Mouse (Mus musculus) effector memory CD4-positive, alpha-beta T cell, adult 5 months (primary cell): ENCODE data around the gene Prdm9. TPM values are rescaled to one million over a fixed set of nuclear protein-coding genes. Genes with fewer than 3 reads are reported as not detected.

ENCODE experiments used
- polyA plus RNA-seq: library from polyadenylated mRNA; unstranded; fragments of 100-300 nt; shearing (Covaris generic); gene quantifications from one replicate; pipeline ENCODE4 v1.2.1, GENCODE M21; 2017

Prdm9 gene
- polyA plus RNA-seq: 9.8 TPM

DNA sequence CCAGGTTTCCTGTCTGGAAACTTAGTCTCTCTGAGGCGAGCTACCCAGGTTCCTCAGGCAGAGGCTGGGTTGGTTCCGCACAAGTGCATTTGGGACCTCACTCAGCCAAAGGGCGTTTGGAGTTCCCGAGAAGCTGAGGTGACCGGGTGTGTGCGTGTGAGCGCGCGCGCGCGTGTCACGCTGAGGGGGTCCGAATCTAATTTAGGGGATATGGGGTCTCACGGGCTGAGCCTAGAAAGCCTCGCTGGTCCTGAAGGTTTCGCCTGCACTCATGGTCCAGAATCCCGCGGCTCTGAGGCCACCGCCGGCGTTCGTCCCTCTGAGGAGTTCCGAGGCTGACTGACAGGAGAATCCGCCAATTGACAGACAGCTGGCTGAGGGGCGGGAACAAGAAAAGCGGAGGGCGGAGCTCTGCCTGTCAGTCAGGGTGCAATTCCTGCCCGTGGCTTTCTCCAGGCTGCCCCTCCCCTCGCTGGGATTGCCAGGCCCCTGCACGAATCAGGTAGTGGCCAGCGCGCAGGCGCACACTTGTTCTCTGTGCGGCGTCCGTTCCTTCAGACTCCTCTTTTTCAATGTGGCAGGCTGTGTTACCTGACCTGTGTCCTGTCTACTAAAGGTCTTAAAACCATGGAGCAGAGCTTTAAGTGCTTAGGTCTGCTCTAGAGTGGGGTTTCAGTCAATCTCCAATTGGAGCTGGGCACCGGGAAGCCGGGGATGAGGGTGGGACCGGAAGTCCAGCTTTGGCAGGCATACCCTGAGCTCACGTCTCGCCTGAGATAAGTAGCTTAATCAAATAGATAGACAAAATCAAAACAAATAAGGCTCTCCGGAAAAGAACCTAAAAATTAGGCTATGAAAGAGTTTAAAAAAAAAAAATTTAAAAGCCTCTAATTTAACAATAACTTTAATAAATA lies at the start of gene Prdm9:
Prdm9 (minus strand) TSS at position 341 of the 914 bp plus-strand sequence.

GRCm38 (mm10) chr17:15526986-15527810 lies 37.0 kb downstream of the Prdm9 start, which contains the start of gene Pdcd2:
TSS of gene Pdcd2 (minus strand) at chr17:15527301.

DNA sequence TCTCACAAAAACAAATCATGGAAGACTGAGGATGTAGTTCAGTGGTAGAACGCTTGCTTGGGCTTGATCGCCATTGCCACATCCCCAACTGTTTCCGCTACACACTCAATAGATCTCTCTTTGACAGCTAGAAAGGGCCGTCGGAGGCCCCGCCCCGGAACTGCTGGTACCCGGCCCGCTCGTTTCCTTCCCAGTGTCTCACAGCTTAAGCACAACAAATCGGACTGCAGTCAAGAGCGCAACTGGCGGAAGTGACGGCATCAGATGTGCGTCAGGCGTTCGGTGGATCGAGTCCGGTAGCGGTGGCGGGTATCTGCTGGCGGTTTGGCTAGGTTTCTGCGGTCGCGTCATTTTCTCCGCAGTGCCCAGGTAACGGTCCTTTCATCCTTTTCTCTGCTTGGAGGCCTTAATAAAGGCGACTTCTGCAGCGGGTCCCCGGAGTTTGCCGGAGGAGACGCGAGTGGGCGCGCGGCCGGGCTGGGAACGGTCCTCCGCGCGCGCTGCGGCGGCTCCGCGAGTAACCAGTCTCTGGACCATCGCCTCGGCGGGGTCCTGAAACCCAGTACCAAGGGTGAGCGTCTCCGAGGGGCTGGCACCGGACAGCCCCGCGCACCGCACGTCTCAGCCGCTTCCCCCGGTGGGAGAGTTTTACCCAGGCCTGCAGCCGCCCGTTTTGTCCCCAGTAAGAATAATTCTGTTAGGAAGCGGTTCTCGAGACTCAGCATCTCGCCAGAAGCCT lies 64.3 kb downstream of the Prdm9 start, which contains the start of the genes Psmb1 and Tbp:
Psmb1 (minus strand) TSS at position 96 of the 739 bp plus-strand sequence.
Tbp (plus strand) TSS at position 233 of the 739 bp plus-strand sequence.

Other genes with a start within 250 kb of the Prdm9 start
- gene Dll1, start 187.5 kb downstream of the Prdm9 start, polyA plus RNA-seq: 0.74 TPM
- 35.4 TPM for gene Fam120b, start 168.2 kb downstream of the Prdm9 start, polyA plus RNA-seq
- gene Psmb1, start 64.6 kb downstream of the Prdm9 start, polyA plus RNA-seq: 211 TPM
- gene Tbp, start 64.5 kb downstream of the Prdm9 start, polyA plus RNA-seq: 42.6 TPM
- gene Pdcd2, start 37.1 kb downstream of the Prdm9 start, polyA plus RNA-seq: 61.7 TPM
- 174 TPM for gene Chd1, start 140.6 kb upstream of the Prdm9 start, polyA plus RNA-seq